Mouse (Mus musculus) small intestine, adult 2 months (tissue): ENCODE measurements around the gene Map1b. TPM values are rescaled to one million over a fixed set of nuclear protein-coding genes. Genes with fewer than 3 reads are reported as not detected.

ENCODE experiments used
- H3K27ac ChIP-seq: fragments of 200-500 bp; 2 replicates; pipeline ENCODE4 v1.5.1; 2012; ENCODE audit warnings: low read depth, low read length, control low read depth, inconsistent platforms; ENCODE audit not compliant: insufficient read depth
- H3K27me3 ChIP-seq: fragments of 200-500 bp; 2 replicates; pipeline ENCODE4 v1.6.1; 2012; ENCODE audit warnings: mild to moderate bottlenecking, moderate library complexity, low read length, inconsistent platforms; ENCODE audit not compliant: control insufficient read depth, insufficient read depth
- H3K36me3 ChIP-seq: fragments of 200-500 bp; 2 replicates; pipeline ENCODE4 v1.6.1; 2012; ENCODE audit warnings: mild to moderate bottlenecking, low read length, control low read depth, inconsistent platforms; ENCODE audit not compliant: control insufficient read depth, insufficient read depth
- H3K4me1 ChIP-seq: fragments of 200-500 bp; 2 replicates; pipeline ENCODE4 v1.6.1; 2012; ENCODE audit warnings: low read length, inconsistent platforms, mixed read lengths; ENCODE audit not compliant: control insufficient read depth, insufficient read depth, insufficient read length
- H3K4me3 ChIP-seq: fragments of 200-500 bp; 2 replicates; pipeline ENCODE4 v1.5.1; 2012; ENCODE audit warnings: low read depth, mild to moderate bottlenecking, control low read depth, inconsistent platforms, low read length, moderate library complexity
- CTCF ChIP-seq: fragments of 200-500 bp; IDR thresholded peaks from 2 replicates; pipeline ENCODE4 v1.5.1; 2012; ENCODE audit warnings: low read depth, mild to moderate bottlenecking, control low read depth, inconsistent platforms, low read length, moderate library complexity, mixed read lengths; ENCODE audit not compliant: insufficient replicate concordance, insufficient read length; ENCODE audit errors: extremely low read depth
- POLR2A ChIP-seq: fragments of 200-500 bp; IDR thresholded peaks from 2 replicates; pipeline ENCODE4 v1.6.1; 2012; ENCODE audit warnings: low read depth, mild to moderate bottlenecking, control low read depth, inconsistent platforms, low read length, moderate library complexity
- WGBS: fragments of 180-500 bp; shearing (Covaris S2); methylation state at CpG from one replicate; pipeline ENCODE4 v1.1.7; 2018; 5-methylcytosine and 5-hydroxymethylcytosine counted together
- polyA plus RNA-seq: library from polyadenylated mRNA; depleted of rRNA; stranded (reverse); fragments of >200 nt; gene quantifications from 2 replicates; pipeline ENCODE4 v1.2.3, GENCODE M21; 2012

Gene Map1b
- polyA plus RNA-seq, 1 experiment: 0.74 TPM

DNA sequence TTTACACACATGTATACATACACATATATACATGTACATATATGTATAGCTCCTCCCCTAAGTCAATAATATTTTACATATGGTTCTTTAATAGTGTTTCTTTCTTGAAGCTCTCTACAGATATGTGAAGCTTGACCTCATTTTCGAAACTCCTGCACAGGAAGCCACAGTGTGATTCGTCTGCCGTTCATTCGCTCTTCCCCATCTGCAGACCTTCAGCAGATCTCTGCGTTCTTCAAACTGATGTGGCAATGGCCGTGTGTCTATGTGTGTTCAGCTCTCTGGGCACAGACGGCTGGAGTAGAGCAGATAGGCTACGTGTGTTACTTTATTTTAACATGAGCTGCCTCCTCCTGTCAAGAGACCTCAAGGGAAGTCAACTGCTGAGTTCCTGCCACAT is 9.2 kb upstream of the Map1b start:
- Histone ChIP-seq H3K4me1 (no peaks in the 10 kb centered on the region), H3K4me3 (no peak overlapping the region), H3K27me3 (no peaks in the 10 kb centered on the region), H3K36me3 (no peaks in the 10 kb centered on the region), H3K27ac (no peak overlapping the region)
- no peak for TF ChIP-seq CTCF
- no peak for TF ChIP-seq POLR2A
- 67% methylated on average over 8 of the region's 8 CpGs for WGBS

- peaks cover 30% of the 10 kb centered on the region for H3K27me3 ChIP-seq
- TF ChIP-seq CTCF: no peak
- no peak for TF ChIP-seq POLR2A
- no peak overlapping the region for H3K4me3 ChIP-seq
- 0 out of 2 replicates have a peak, but pooled peaks cover 3% of the 10 kb centered on the region for H3K4me1 ChIP-seq
- H3K36me3 ChIP-seq: no peaks in the 10 kb centered on the region
- no peak overlapping the region for H3K27ac ChIP-seq
- WGBS: 88% methylated on average over 5 of the region's 5 CpGs
Measured at GRCm38 (mm10) chr13:99517836-99518235, 1.5 kb upstream of the Map1b start.

DNA sequence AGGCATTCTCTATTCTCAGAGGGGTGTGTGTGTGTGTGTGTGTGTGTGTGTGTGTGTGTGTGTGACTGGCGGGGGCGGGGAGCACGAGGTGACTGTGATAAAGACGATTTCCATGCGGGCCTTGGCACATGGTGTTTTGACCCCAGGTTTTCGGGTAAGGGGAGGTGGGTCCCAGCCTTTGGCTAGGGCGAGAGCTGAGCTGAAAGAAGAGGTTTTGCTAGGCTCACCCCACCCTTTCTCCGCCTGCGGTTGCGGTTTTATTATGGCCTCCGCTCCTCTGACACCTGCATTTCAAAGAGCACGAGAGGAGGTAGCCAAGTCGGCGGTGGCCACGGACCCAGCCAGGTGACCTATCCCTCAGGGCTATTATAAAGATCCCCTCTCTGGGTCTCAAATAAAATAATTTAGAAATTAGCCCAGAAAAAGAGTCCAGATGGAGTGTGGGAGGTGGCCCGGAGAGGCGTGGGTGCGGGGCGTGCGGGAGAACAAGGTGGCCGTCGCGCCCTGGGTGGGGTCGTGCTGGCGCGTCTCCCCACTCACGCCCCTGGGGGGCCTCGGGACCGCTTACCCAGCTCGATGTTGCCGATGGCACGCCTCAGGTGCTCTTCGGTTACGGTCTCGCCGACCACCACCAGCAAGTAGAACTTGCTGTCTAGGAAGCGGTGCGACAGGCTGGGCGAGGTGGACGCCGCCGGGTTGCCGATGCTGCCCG is 448 bp downstream of the Map1b start:
- Histone ChIP-seq H3K27ac (no peak overlapping the region), H3K4me1 (0 out of 2 replicates have a peak, but pooled peaks cover 3% of the 10 kb centered on the region), H3K27me3 (peaks cover 30% of the 10 kb centered on the region), H3K36me3 (no peaks in the 10 kb centered on the region), H3K4me3 (peak overlapping the region; percentile 61)
- WGBS: 1% methylated on average over 42 of the region's 44 CpGs
- no peak for TF ChIP-seq POLR2A
- TF ChIP-seq CTCF: no peak

- 0 out of 2 replicates have a peak, but pooled peaks cover 3% of the 10 kb centered on the region for H3K4me1 ChIP-seq
- H3K27ac ChIP-seq: no peak overlapping the region
- H3K27me3 ChIP-seq: peaks cover 30% of the 10 kb centered on the region
- H3K4me3 ChIP-seq: peak overlapping the region; percentile 61
- TF ChIP-seq CTCF (no peak), POLR2A (no peak)
- 1% methylated on average over 47 of the region's 48 CpGs for WGBS
- H3K36me3 ChIP-seq: no peaks in the 10 kb centered on the region
Measured at GRCm38 (mm10) chr13:99514917-99515591, 1.3 kb downstream of the Map1b start.

DNA sequence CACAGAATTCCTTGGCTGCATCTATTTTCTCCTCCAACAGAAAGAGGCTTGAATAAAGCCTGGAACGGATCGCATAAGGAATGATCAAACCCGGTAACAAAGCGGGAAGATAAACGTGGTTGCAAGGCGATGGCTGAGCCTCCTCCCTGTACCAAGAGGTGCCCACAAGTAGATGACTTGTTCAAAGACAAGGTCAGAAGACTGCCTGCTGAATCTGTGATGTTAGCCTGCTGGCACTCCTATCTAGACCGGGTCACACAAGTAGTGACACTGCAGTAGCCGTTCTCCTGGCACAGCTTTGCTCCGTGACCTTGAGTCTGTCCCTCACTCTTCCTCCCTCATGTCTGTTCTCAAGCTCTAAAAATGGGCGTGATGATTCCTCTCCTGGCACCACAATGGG is 2.4 kb downstream of the Map1b start:
- 33% methylated on average over 10 of the region's 10 CpGs for WGBS
- peaks cover 30% of the 10 kb centered on the region for H3K27me3 ChIP-seq
- TF ChIP-seq POLR2A: no peak
- TF ChIP-seq CTCF: no peak
- H3K4me1 ChIP-seq: 0 out of 2 replicates have a peak, but pooled peaks cover 3% of the 10 kb centered on the region
- H3K4me3 ChIP-seq: no peak overlapping the region
- H3K36me3 ChIP-seq: no peaks in the 10 kb centered on the region
- H3K27ac ChIP-seq: no peak overlapping the region

DNA sequence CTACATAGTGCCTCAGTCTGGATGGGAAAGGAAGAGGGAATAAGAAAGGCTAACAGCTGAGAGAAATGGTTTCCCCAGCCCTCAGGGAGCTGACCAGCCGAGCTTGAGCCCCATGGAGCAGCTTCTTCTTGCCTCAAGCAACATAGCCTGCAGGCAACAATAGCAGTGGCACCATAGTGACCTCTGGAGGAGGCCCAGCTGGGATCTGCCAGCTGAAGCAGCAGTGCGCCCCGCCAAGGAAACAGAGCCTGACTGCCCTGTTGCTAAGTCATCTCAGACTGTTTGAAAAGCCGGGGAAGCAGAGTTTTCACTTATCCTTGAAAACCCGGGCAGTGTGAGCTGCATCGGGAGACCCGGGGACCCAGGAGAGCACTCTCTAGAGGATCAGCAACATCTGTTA is 3.2 kb downstream of the Map1b start:
- no peak for TF ChIP-seq CTCF
- Histone ChIP-seq H3K36me3 (no peaks in the 10 kb centered on the region), H3K27ac (no peak overlapping the region), H3K27me3 (peaks cover 30% of the 10 kb centered on the region), H3K4me1 (0 out of 2 replicates have a peak, but pooled peaks cover 3% of the 10 kb centered on the region), H3K4me3 (no peak overlapping the region)
- WGBS: 23% methylated on average over 7 of the region's 7 CpGs

DNA sequence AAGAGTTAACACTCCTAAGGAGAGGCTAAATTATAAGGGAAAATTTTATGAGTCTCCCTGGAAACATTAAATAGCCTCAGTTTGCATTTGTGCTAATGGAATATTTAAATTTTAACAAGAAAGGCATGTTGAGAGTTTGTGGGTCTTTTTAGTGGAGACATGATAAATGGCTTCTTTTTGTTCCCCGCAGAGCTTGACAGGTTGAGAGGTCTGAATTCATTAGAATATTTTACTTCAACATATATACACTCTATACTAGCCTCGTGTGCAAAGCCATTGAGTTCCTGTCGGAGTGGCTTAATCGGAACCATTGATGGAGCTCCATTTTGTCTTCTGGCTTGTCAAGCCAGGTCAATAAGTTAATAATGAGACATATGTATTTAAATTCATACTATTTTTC is 6.4 kb downstream of the Map1b start:
- no peak for TF ChIP-seq CTCF
- TF ChIP-seq POLR2A: no peak
- WGBS: 86% methylated on average over 4 of the region's 4 CpGs
- Histone ChIP-seq H3K27ac (no peak overlapping the region), H3K4me1 (0 out of 2 replicates have a peak, but pooled peaks cover under 1% of the 10 kb centered on the region), H3K27me3 (peaks cover 12% of the 10 kb centered on the region), H3K4me3 (no peak overlapping the region), H3K36me3 (no peaks in the 10 kb centered on the region)
